Mouse (Mus musculus) gastrocnemius, postnatal 10 days (tissue): ENCODE data around the gene Olfr239. TPM values are rescaled to one million over a fixed set of nuclear protein-coding genes. Genes with fewer than 3 reads are reported as not detected.
"Not testable (repeated sequence)": the region's sequence is repeated elsewhere in the genome, so short reads cannot be mapped to it uniquely, and the experiment has no call there.

ENCODE experiments used
- DNase-seq: peaks from one replicate; pipeline ENCODE4 v3.0.0; 2021; ENCODE audit warnings: mixed read lengths
- long read RNA-seq, 2 experiments: library from polyadenylated mRNA; stranded (forward); transcript quantifications; one replicate each; pipeline ENCODE4 v2.0.0; 2021
- total RNA-seq, 2 experiments: library from RNA; stranded (reverse); gene quantifications; 2 replicates each; pipeline ENCODE4 v1.2.3; 2021

The Olfr239 gene
- total RNA-seq: not detected
- long read RNA-seq, experiment 1: 0 reads
- long read RNA-seq, experiment 2: 0 reads

DNA sequence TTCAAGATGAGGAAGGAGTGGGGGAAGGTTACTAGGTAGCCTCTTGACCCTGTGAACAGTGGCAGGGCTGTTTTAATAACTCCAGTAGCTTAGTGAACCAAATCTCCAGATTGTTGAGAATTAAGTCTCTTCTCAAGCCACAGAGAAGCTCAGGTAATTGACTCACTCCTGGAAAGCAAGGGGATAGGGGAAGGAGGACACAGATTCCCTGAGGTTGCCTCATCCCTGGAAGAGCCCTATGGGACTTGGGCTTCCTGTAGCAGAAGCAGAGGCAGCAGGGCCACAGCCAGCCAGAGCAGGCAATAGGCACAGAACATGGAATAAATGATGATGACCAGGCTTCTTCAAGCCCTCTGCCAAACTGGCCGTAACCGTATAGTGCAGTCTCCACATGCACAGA lies at the start of gene Olfr239:
Olfr239 (plus strand) TSS at position 301 of the 400 bp plus-strand sequence.
- not testable (repeated sequence) for DNase-seq

DNA sequence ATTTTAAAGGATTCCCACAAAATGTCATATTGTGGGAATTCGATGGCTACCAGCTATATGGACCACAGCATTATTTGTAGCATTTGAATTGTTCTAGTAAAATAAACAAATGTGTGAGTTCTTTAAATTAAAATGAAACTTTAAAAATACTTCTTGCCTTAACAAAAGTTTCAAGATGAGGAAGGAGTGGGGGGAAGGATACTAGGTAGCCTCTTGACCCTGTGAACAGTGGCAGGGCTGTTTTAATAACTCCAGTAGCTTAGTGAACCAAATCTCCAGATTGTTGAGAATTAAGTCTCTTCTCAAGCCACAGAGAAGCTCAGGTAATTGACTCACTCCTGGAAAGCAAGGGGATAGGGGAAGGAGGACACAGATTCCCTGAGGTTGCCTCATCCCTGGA lies 23.0 kb upstream of the Olfr239 start, which contains the start of gene Olfr55:
Olfr55 (plus strand) TSS at position 301 of the 400 bp plus-strand sequence.
- DNase-seq: not testable (repeated sequence)

DNA sequence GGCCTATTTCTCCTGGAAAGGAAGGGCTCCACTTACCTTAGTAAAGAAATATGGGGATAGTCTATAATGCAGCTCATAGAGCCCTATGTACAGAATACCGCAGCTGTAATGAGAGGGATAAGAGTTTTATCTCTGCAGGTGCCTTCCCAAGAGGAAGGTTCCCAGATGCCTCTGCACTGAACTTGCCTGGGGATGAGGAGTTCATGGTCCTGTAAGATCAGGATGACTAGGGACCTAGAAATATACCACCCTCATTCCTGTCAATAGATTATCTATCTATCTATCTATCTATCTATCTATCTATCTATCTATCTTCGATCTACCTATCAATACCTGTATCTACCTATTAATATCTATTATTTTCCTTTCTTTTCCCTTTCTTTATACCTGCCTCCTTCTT lies 30.5 kb downstream of the Olfr239 start, which contains the start of gene Olfr1564:
Olfr1564 (minus strand) TSS at position 101 of the 400 bp plus-strand sequence.
- DNase-seq: no peak

DNA sequence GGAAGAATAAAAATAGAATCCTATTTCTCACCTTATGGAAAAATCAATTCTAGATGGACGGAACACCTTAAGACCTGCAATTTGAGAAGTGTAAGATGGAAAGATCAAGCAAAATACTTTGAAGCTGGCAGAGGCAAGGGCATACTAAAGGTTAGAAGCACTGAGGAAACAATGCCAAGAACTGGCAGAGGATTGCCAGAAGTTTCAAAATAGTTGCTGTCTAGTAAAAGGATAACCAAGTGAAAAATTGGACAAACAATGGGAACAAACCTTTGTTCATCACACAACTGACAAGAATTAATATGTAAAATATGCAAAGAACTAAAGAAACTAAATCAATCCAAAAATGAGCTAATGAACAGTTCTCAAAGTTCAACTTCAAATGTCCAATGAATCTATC lies 45.5 kb downstream of the Olfr239 start:
- not testable (repeated sequence) for DNase-seq

Other genes starting within 250 kb of the Olfr239 start
- 10 to 100 TPM in 1 of 2 experiments, 1 to 10 TPM in 1; 7.6 to 11.1 TPM for gene Cyp4f13, start 243.9 kb upstream of the Olfr239 start, total RNA-seq
- gene Zfp472, start 225.5 kb upstream of the Olfr239 start, total RNA-seq: 1 to 10 TPM; 2.5 to 3.0 TPM
- 1 to 10 TPM; 5.3 to 7.7 TPM for gene Zfp952, start 198.2 kb upstream of the Olfr239 start, total RNA-seq
- 1 to 10 TPM; 5.0 to 6.3 TPM for gene Zfp763, start 157.9 kb upstream of the Olfr239 start, total RNA-seq
- not detected for gene 4921501E09Rik, start 123.2 kb upstream of the Olfr239 start, total RNA-seq
- gene Zfp563, start 102.0 kb upstream of the Olfr239 start, total RNA-seq: 1 to 10 TPM; 3.8 to 5.8 TPM
- gene Morc2b, start 51.6 kb upstream of the Olfr239 start, total RNA-seq: under 1 TPM; 0.05 to 0.43 TPM
- gene Olfr55, start 22.9 kb upstream of the Olfr239 start, total RNA-seq: not detected
- gene Olfr1564, start 30.4 kb downstream of the Olfr239 start, total RNA-seq: under 1 TPM; 0.27 to 0.38 TPM
- gene Zfp955a, start 63.8 kb downstream of the Olfr239 start, total RNA-seq: 1 to 10 TPM; 5.0 to 5.9 TPM
- gene Olfr63, start 73.4 kb downstream of the Olfr239 start, total RNA-seq: not detected
- 10 to 100 TPM; 13.2 to 16.3 TPM for gene Zfp955b, start 98.2 kb downstream of the Olfr239 start, total RNA-seq
- gene Zfp81, start 167.6 kb downstream of the Olfr239 start, total RNA-seq: 1 to 10 TPM; 6.8 to 7.9 TPM
- 1 to 10 TPM; 5.6 to 7.3 TPM for gene Zfp101, start 203.3 kb downstream of the Olfr239 start, total RNA-seq
- not detected for gene Actl9, start 241.6 kb downstream of the Olfr239 start, total RNA-seq